Mouse (Mus musculus): ENCODE results near the gene St6galnac3.

GRCm38 (mm10) chr3:153664696-153665095 is 60.3 kb downstream of the St6galnac3 start:
- no peak for TF ChIP-seq CTCF (IDR thresholded peaks at IDR 0.05; ENCODE audit: extremely low read depth, insufficient read depth, low read length)
- no peak for TF ChIP-seq POLR2A (IDR thresholded peaks at IDR 0.05; ENCODE audit: extremely low read depth, insufficient read depth, low read length)
